Comparison of ENCODE assay signal across 8 mouse cellular contexts in the genomic region with DNA sequence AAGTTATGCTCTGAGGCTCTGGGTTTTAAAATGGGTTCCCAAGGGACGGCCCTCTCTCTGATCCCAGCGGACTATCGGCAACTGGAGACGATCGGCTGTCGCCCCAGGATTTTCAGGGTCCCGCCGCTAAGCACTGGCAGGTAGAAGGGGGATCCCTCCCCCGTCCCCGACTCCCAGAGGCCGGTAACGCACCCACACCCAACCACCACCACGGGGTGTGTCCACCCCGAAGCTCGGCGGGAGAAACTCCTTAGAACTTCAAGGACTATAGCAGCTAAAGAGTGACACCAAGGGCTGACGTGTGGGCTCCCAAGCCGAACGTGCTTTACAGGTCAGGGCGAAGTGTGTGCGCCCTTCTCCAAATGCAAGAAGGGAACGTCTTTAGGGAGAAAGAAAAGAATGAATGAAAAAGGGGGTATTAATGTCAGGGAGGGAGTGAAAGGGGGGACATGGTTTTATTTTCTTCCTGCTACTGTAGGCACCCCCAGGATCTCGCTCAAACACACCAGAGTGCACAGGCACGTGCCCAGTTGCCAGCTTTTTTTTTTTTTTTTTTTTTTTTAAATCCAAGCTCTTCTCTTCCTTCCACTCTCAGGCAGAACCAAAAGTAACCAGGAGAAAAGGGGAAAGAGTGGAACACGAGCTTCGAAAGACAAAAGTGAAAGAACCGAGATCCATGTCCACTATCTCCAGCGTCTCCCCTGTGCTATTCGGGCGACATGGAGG. TPM values are rescaled to one million over a fixed set of nuclear protein-coding genes. Genes with fewer than 3 reads are reported as not detected.
DNase-seq lines count a peak whose midpoint lies in the region; ATAC-seq and TF ChIP-seq lines count a peak whose summit lies in the region.

No protein-coding gene starts in this region.

- peaks cover 42% of the 10 kb centered on the region for H3K4me1 ChIP-seq in heart, embryonic 13.5 days
- H3K4me1 ChIP-seq in bone marrow macrophage, adult 2 months (ENCODE audit: control insufficient read depth, insufficient read depth, low read length), result peaks cover 2% of the 10 kb centered on the region; the same call in 1 of the 2 replicates
- H3K4me1 ChIP-seq in hindbrain, embryonic 15.5 days (replicated peaks), result peaks cover 39% of the 10 kb centered on the region

- no peaks in the 10 kb centered on the region for H3K79me2 ChIP-seq in myocyte (ENCODE audit: control insufficient read depth, insufficient read depth)

- TF ChIP-seq POLR2A in bone marrow macrophage, adult 2 months (IDR thresholded peaks at IDR 0.05; ENCODE audit: borderline replicate concordance, low read depth, low read length), result no peak
- TF ChIP-seq POLR2A in myocyte (IDR thresholded peaks at IDR 0.05; ENCODE audit: insufficient read length, low read depth), result no peak

- no peak overlapping the region for H3ac ChIP-seq in myocyte (ENCODE audit: control insufficient read depth, insufficient read length)

- H3K27ac ChIP-seq in heart, embryonic 13.5 days (replicated peaks), result no peak overlapping the region
- H3K27ac ChIP-seq in bone marrow macrophage, adult 2 months (ENCODE audit: insufficient read depth, low read depth, low read length), result no peak overlapping the region
- H3K27ac ChIP-seq in hindbrain, embryonic 15.5 days (replicated peaks), result peak overlapping the region; percentile 85; the same call in 1 of the 2 replicates

- H3K9ac ChIP-seq in heart, embryonic 13.5 days, result peak overlapping the region; percentile 59; the same call in 1 of the 2 replicates
- H3K9ac ChIP-seq in hindbrain, embryonic 15.5 days, result peak overlapping the region; percentile 14; the same call in 1 of the 2 replicates

- H3K4me2 ChIP-seq in heart, embryonic 13.5 days, result peak overlapping the region; percentile 74
- H3K4me2 ChIP-seq in hindbrain, embryonic 15.5 days, result peak overlapping the region; percentile 60
- peak overlapping the region; percentile 76 for H3K4me2 ChIP-seq in myocyte (ENCODE audit: low read depth)

- ATAC-seq in heart, embryonic 13.5 days (ENCODE audit: extremely low read depth, insufficient number of reproducible peaks, low FRiP score, low TSS enrichment), result no peak
- ATAC-seq in hindbrain, embryonic 15.5 days (ENCODE audit: low FRiP score, low read depth), result no peak
- no peak for ATAC-seq in erythroid progenitor cell, adult 5-6 weeks (replicated peaks; ENCODE audit: low FRiP score, poor library complexity, severe bottlenecking)

- no peak for TF ChIP-seq CTCF in bone marrow macrophage, adult 2 months (IDR thresholded peaks at IDR 0.05; ENCODE audit: low read depth, low read length)

- H3K27me3 ChIP-seq in heart, embryonic 13.5 days (replicated peaks), result peaks cover 98% of the 10 kb centered on the region
- peaks cover 55% of the 10 kb centered on the region for H3K27me3 ChIP-seq in hindbrain, embryonic 15.5 days
- H3K27me3 ChIP-seq in myocyte (ENCODE audit: control insufficient read depth, insufficient read depth, insufficient read length), result peaks cover 72% of the 10 kb centered on the region

- peak overlapping the region; percentile 47 for H3K4me3 ChIP-seq in heart, embryonic 13.5 days
- peak overlapping the region; percentile 54 for H3K4me3 ChIP-seq in bone marrow macrophage, adult 2 months (ENCODE audit: insufficient read depth, low read length)
- peak overlapping the region; percentile 48 for H3K4me3 ChIP-seq in hindbrain, embryonic 15.5 days
- peak overlapping the region; percentile 28 for H3K4me3 ChIP-seq in myocyte

- no peaks in the 10 kb centered on the region for H3K36me3 ChIP-seq in heart, embryonic 13.5 days
- H3K36me3 ChIP-seq in hindbrain, embryonic 15.5 days, result no peaks in the 10 kb centered on the region
- H3K36me3 ChIP-seq in myocyte (ENCODE audit: control insufficient read depth, insufficient read depth), result no peaks in the 10 kb centered on the region

- H3K9me3 ChIP-seq in heart, embryonic 13.5 days, result no peaks in the 10 kb centered on the region
- H3K9me3 ChIP-seq in hindbrain, embryonic 15.5 days, result no peaks in the 10 kb centered on the region

- DNase-seq in heart, postnatal 4 days, result no peak
- no peak for DNase-seq in spleen, postnatal 14 days (ENCODE audit: low spot score in 2 of 2)
- no peak for DNase-seq in adrenal gland, postnatal 25 days

- WGBS in heart, embryonic 13.5 days, result 1% methylated on average over 30 of the region's 30 CpGs
- WGBS in hindbrain, embryonic 15.5 days, result 2% methylated on average over 30 of the region's 30 CpGs

TF ChIP-seq in myocyte, 11 proteins besides CTCF, POLR2A, EP300 and RAD21:
- TF ChIP-seq REST (IDR thresholded peaks at IDR 0.05; ENCODE audit: insufficient read depth, insufficient read length) (no peak), SRF (IDR thresholded peaks at IDR 0.05; ENCODE audit: control insufficient read depth, insufficient read length, low read depth) (no peak), E2F4 (IDR thresholded peaks at IDR 0.05; ENCODE audit: insufficient read depth) (no peak), MYOG (IDR thresholded peaks at IDR 0.05; ENCODE audit: control insufficient read depth in 1 of 3, insufficient read depth in 1 of 3, insufficient read length in 2 of 3, low read depth in 2 of 3) (no peak), MAX (IDR thresholded peaks at IDR 0.05; ENCODE audit: low read depth) (no peak), USF1 (IDR thresholded peaks at IDR 0.05; ENCODE audit: low read depth) (no peak), CEBPB (IDR thresholded peaks at IDR 0.05; ENCODE audit: insufficient read depth, poor library complexity, severe bottlenecking) (no peak), TCF3 (IDR thresholded peaks at IDR 0.05; ENCODE audit: insufficient read length, low read depth) (no peak)

RNA-seq across cellular contexts. Expression of gene Tfap2a, which starts 5.2 kb away (rescaled TPM):
- 0.09 and 0.16 TPM in 2 replicates for polyA plus RNA-seq in heart, embryonic 13.5 days (2015; fragmentation: Nextera tagmentation; extraction: Ambion mirVana)
- total RNA-seq in heart, postnatal 4 days (2021), result under 1 TPM in 1 of 2 experiments, not detected in 1; 0.27 TPM
- polyA plus RNA-seq in bone marrow macrophage, adult 2 months (2012; ENCODE audit: insufficient read depth, insufficient read length, missing spikeins), result 0.28 TPM in 1 of 2 replicates, not detected in the other
- polyA plus RNA-seq in hindbrain, embryonic 15.5 days (2015; fragmentation: Nextera tagmentation; extraction: Ambion mirVana), result 10.5 and 11.5 TPM in 2 replicates
- polyA plus RNA-seq in myocyte (2012; fragmentation: generic; extraction: Trizol), result 0.36 TPM
- not detected in 2 replicates for total RNA-seq in erythroid progenitor cell, adult 5-6 weeks (2015; ENCODE audit: low replicate concordance)
- total RNA-seq in erythroid progenitor cell, adult 5-6 weeks (2017; ENCODE audit: low replicate concordance), result not detected in 2 replicates
- total RNA-seq in adrenal gland, postnatal 25 days (2021), result 0.18 TPM in 1 of 2 replicates, not detected in the other
